Mouse (Mus musculus): ENCODE measurements around the gene Reps1. TPM values are rescaled to one million over a fixed set of nuclear protein-coding genes. Genes with fewer than 3 reads are reported as not detected.
A peak's percentile ranks its signal among the peaks of the same experiment; 100 is the strongest.
"Not testable (repeated sequence)": the region's sequence is repeated elsewhere in the genome, so short reads cannot be mapped to it uniquely, and the experiment has no call there.

The Reps1 gene
- polyA plus RNA-seq, 1 experiment from 2014 or later = 8.3 TPM

DNA sequence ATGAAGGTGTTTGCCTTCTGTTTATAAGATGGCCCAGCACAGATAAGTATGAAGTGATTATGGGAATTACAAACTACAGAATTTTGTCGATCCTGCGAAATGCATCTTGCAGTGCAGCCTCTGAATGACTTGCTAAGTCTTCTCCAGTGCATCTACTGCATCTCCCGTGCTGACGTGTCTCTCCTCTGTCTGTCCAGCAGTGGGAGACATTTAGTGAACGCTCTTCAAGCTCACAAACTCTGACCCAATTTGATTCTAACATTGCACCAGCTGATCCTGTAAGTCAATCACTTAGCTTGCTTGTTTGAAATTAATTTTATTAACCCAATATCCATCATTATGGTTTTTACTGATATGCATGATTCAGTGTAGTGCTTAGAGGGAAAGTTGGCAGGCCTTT is 51.8 kb downstream of the Reps1 start:
- Histone ChIP-seq H3K4me3 (ENCODE audit: low read length) (no peak overlapping the region), H3K4me1 (ENCODE audit: control insufficient read depth, insufficient read depth, low read length) (no peaks in the 10 kb centered on the region), H3K9ac (ENCODE audit: low read length) (no peak overlapping the region), H3K36me3 (ENCODE audit: control insufficient read depth, insufficient read depth) (peaks cover 14% of the 10 kb centered on the region; the same call in 1 of the 2 replicates), H3K27me3 (ENCODE audit: control insufficient read depth, insufficient read depth, low read length) (no peaks in the 10 kb centered on the region), H3K27ac (ENCODE audit: low read length) (no peak overlapping the region), H3K9me3 (replicated peaks; ENCODE audit: control insufficient read depth, low read length) (no peaks in the 10 kb centered on the region), H3K4me2 (ENCODE audit: low read depth, low read length) (no peak overlapping the region)
- no peak for ATAC-seq (replicated peaks; ENCODE audit: extremely low read depth, insufficient read depth, low FRiP score)
- 69% methylated on average over 5 of the region's 5 CpGs for WGBS

DNA sequence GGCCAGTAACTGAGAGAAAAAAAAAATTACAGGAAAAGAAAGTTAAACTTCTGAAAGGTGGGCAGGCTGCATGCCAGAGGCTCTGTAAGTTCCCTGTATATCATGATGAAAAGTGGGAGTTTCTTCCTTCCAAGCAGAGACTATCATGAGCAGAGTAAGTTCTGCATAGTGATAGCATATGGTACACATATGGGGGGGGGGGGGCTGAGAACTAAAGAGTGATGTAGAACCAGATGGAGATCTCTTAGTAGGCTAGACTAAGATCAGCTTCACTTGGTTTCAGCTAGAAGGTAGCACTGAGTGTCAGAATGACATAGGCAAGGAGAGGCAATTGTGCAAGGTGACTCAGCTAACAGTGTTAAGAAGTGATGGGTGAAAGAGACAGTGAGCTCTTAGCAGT is 55.3 kb downstream of the Reps1 start:
- Histone ChIP-seq H3K9ac (ENCODE audit: low read length) (no peak overlapping the region), H3K4me2 (ENCODE audit: low read depth, low read length) (no peak overlapping the region), H3K36me3 (ENCODE audit: control insufficient read depth, insufficient read depth) (peaks cover 15% of the 10 kb centered on the region; the same call in 1 of the 2 replicates), H3K27ac (ENCODE audit: low read length) (no peak overlapping the region), H3K27me3 (ENCODE audit: control insufficient read depth, insufficient read depth, low read length) (no peaks in the 10 kb centered on the region), H3K4me1 (ENCODE audit: control insufficient read depth, insufficient read depth, low read length) (no peaks in the 10 kb centered on the region), H3K9me3 (replicated peaks; ENCODE audit: control insufficient read depth, low read length) (no peaks in the 10 kb centered on the region), H3K4me3 (ENCODE audit: low read length) (no peak overlapping the region)
- no peak for ATAC-seq (replicated peaks; ENCODE audit: extremely low read depth, insufficient read depth, low FRiP score)

DNA sequence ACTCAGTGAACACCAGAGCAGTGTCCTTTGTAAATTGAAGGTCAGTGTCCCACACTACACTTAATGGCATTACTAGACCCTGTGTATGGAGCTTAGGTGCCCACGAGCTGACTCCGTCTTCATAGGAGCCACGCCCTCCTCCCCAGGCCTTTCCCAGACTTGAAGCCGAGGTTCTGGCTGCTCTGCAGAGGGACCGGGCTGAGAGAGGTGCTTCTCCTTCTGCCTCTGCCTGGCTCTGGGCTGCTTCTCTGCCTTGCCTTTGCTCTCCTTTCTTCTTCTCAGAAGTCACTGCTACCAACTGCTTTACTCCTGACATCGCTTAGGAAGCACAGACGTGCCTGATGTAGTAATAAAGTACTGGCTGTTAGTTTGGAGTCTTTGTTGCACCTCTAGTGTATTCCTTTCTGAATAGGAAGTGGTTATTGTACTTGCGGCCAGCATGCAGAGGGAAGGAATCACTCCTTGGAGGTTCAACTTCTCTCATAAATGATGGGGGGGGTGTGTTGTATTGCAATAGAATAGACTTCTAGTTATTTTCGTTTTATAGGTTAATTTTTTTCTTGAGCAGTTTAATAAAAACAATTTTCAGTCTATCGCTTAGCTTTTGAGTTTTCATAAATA is 57.9 kb downstream of the Reps1 start:
- ATAC-seq (replicated peaks; ENCODE audit: extremely low read depth, insufficient read depth, low FRiP score) = no peak
- WGBS = 85% methylated on average over 10 of the region's 10 CpGs
- peaks cover 17% of the 10 kb centered on the region for H3K36me3 ChIP-seq (ENCODE audit: control insufficient read depth, insufficient read depth)

DNA sequence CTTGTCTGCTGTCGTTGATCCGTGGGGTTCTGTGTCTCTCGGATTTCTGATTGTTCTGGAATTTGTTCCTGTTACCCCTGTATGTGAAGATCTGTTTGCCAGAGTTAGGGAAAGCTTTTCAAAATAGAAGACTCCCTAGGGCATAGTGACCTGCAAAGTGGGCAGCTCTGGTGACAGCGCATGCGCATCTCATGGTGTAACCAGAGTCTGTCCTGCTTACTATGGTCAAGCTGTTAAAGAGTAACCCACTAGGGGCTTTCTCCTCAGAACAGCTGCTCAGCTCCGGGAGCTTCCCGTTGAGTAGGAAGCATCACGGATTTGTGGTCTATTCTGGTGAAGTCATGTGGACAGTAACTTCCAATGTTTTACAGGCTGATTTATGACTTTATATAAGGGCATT is 62.7 kb downstream of the Reps1 start:
- H3K9ac ChIP-seq (ENCODE audit: low read length) = no peak overlapping the region
- no peaks in the 10 kb centered on the region for H3K4me1 ChIP-seq (ENCODE audit: control insufficient read depth, insufficient read depth, low read length)
- no peaks in the 10 kb centered on the region for H3K27me3 ChIP-seq (ENCODE audit: control insufficient read depth, insufficient read depth, low read length)
- no peaks in the 10 kb centered on the region for H3K9me3 ChIP-seq (replicated peaks; ENCODE audit: control insufficient read depth, low read length)
- no peak overlapping the region for H3K4me2 ChIP-seq (ENCODE audit: low read depth, low read length)
- ATAC-seq (replicated peaks; ENCODE audit: extremely low read depth, insufficient read depth, low FRiP score) = no peak
- no peak overlapping the region for H3K27ac ChIP-seq (ENCODE audit: low read length)
- H3K4me3 ChIP-seq (ENCODE audit: low read length) = no peak overlapping the region
- H3K36me3 ChIP-seq (ENCODE audit: control insufficient read depth, insufficient read depth) = peaks cover 49% of the 10 kb centered on the region
- 86% methylated on average over 8 of the region's 8 CpGs for WGBS

More for the DNA sequence above, 57.9 kb downstream of the Reps1 start:
- Histone ChIP-seq H3K4me3 (ENCODE audit: low read length) (no peak overlapping the region), H3K27me3 (ENCODE audit: control insufficient read depth, insufficient read depth, low read length) (no peaks in the 10 kb centered on the region), H3K27ac (ENCODE audit: low read length) (no peak overlapping the region), H3K9me3 (replicated peaks; ENCODE audit: control insufficient read depth, low read length) (no peaks in the 10 kb centered on the region), H3K9ac (ENCODE audit: low read length) (no peak overlapping the region), H3K4me2 (ENCODE audit: low read depth, low read length) (no peak overlapping the region), H3K4me1 (ENCODE audit: control insufficient read depth, insufficient read depth, low read length) (no peaks in the 10 kb centered on the region)

DNA sequence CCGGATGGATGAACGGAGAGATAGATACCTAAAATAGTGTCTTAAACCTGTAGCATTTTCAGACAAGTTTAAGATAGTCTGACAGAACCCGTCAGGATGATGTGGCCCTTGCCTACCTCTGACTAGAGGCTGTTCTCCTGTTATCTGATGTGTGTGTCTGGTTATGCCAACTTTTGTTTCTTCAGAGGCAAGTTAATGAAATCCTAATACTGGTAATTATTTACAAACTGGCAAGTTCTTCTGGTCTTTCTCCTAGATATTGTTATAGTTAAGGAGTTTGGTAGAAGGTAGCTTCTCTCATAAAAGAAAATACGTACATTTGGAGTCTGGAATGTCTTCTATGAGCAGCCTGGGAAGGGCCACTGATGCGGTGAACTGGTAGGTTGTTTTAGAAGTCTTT is 74.6 kb downstream of the Reps1 start:
- ATAC-seq (replicated peaks; ENCODE audit: extremely low read depth, insufficient read depth, low FRiP score) = no peak
- WGBS = 93% methylated on average over 5 of the region's 5 CpGs
- no peaks in the 10 kb centered on the region for H3K27me3 ChIP-seq (ENCODE audit: control insufficient read depth, insufficient read depth, low read length)
- no peak overlapping the region for H3K9ac ChIP-seq (ENCODE audit: low read length)
- H3K4me2 ChIP-seq (ENCODE audit: low read depth, low read length) = no peak overlapping the region
- no peaks in the 10 kb centered on the region for H3K9me3 ChIP-seq (replicated peaks; ENCODE audit: control insufficient read depth, low read length)
- H3K4me1 ChIP-seq (ENCODE audit: control insufficient read depth, insufficient read depth, low read length) = peaks cover 4% of the 10 kb centered on the region; the same call in 1 of the 2 replicates
- peaks cover 7% of the 10 kb centered on the region; the same call in 1 of the 2 replicates for H3K36me3 ChIP-seq (ENCODE audit: control insufficient read depth, insufficient read depth)
- H3K27ac ChIP-seq (ENCODE audit: low read length) = no peak overlapping the region
- H3K4me3 ChIP-seq (ENCODE audit: low read length) = no peak overlapping the region

DNA sequence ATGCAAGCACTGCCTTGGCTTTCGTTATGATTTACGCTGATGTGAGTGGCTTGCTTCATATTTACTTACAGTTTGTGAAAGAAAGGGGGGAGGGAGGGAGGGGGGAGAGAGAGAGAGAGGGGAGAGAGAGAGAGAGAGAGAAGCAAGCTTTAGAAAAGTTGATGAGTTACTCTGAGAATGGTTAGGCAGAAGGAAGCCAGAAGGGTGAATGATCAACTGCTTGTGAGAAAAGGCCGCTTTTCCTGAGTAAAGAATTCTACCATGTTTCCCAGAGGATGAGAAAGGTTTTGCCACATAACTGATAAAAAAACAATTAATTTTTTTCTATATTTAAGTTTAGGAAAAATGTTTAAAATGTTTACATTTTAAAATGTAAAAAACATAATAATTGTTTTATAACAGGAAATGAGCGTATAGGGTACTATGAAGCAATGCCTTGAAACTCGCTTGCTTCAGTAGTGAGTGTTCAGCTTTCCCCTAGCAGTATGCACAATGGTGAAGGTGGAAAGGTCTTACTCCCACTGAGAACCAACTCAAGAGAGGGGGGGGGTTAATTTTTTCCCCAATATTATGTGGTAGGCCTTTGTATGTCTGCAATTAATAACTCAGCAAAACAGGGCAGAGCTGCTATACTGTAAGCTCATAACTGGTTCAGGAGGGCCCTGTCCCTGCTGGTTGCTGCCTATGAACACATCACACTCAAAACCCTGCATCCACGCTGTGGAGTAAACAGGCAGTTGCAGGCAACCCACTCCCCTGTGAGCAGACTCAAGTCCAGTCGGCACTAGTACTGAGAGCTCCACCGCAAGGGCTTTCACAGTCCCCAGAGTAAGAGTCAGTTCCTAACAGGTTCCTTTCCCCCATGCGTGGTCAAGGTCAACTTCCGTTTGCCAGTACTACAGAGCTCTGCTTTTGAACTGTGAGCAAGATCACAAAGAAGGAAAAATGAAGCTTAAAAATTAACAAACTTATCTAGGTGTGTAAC is 76.3 kb downstream of the Reps1 start:
- Histone ChIP-seq H3K9ac (ENCODE audit: low read length) (no peak overlapping the region), H3K4me2 (ENCODE audit: low read depth, low read length) (no peak overlapping the region), H3K36me3 (ENCODE audit: control insufficient read depth, insufficient read depth) (no peaks in the 10 kb centered on the region), H3K4me3 (ENCODE audit: low read length) (no peak overlapping the region), H3K9me3 (replicated peaks; ENCODE audit: control insufficient read depth, low read length) (no peaks in the 10 kb centered on the region), H3K27me3 (ENCODE audit: control insufficient read depth, insufficient read depth, low read length) (no peaks in the 10 kb centered on the region), H3K4me1 (ENCODE audit: control insufficient read depth, insufficient read depth, low read length) (peaks cover 4% of the 10 kb centered on the region; the same call in 1 of the 2 replicates), H3K27ac (ENCODE audit: low read length) (no peak overlapping the region)
- 78% methylated on average over 10 of the region's 10 CpGs for WGBS
- ATAC-seq (replicated peaks; ENCODE audit: extremely low read depth, insufficient read depth, low FRiP score) = no peak

DNA sequence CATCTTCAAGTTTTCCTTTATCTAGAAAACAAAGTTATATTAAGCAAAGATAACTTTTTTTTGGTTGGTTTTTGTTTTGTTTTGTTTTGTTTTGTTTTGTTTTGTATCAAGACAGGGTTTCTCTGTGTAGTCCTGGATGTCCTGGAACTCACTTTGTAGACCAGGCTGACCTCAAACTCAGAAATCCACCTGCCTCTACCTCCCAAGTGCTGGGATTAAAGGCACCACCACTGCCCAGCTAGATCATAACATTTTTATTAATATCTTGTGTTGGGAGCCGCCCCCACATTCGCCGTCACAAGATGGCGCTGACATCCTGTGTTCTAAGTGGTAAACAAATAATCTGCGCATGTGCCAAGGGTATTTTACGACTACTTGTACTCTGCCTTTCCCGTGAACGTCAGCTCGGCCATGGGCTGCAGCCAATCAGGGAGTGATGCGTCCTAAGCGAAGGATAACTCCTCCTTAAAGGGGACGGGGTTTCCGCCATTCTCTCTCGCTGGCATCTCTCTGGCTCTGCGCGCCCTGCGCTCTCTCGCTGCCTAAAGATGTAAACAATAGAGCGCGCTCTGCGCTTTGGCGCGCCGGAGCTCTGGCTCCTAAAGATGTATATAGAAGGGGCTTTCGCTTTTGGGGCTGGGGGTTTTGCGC is 83.3 kb downstream of the Reps1 start:
- H3K27me3 ChIP-seq (ENCODE audit: control insufficient read depth, insufficient read depth, low read length); H3K9me3 ChIP-seq (replicated peaks; ENCODE audit: control insufficient read depth, low read length); ATAC-seq (replicated peaks; ENCODE audit: extremely low read depth, insufficient read depth, low FRiP score); H3K4me1 ChIP-seq (ENCODE audit: control insufficient read depth, insufficient read depth, low read length); H3K27ac ChIP-seq (ENCODE audit: low read length); H3K36me3 ChIP-seq (ENCODE audit: control insufficient read depth, insufficient read depth); H3K9ac ChIP-seq (ENCODE audit: low read length): not testable (repeated sequence)
- 0 out of 2 replicates have a peak overlapping the region, but pooled peaks have one; percentile 33 for H3K4me2 ChIP-seq (ENCODE audit: low read depth, low read length)
- peak overlapping the region; percentile 35 for H3K4me3 ChIP-seq (ENCODE audit: low read length)
- WGBS = 74% methylated on average over 12 of the region's 26 CpGs

DNA sequence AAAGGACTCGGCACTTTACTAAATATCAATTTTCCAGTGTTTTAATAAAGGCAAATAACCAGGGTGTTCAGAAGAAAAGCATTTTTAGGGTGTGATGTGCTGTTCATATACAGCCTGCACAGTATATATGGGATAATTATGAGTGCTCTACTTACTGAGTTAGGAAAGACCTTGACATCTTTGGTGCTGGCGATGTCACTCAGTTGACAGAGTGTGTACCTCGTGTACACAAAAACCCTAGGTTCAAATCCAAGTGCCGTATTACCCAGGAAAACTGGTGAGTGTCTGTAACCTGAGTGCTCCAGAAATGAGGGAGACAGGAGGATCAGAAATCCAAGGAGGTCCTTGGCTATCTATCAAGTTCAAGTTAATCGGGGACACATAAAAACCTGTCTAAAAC is 84.0 kb downstream of the Reps1 start:
- Histone ChIP-seq H3K4me2 (ENCODE audit: low read depth, low read length) (peak overlapping the region; percentile 33; the same call in 1 of the 2 replicates), H3K4me1 (ENCODE audit: control insufficient read depth, insufficient read depth, low read length) (peaks cover 5% of the 10 kb centered on the region; the same call in 1 of the 2 replicates), H3K9ac (ENCODE audit: low read length) (no peak overlapping the region), H3K27me3 (ENCODE audit: control insufficient read depth, insufficient read depth, low read length) (no peaks in the 10 kb centered on the region), H3K9me3 (replicated peaks; ENCODE audit: control insufficient read depth, low read length) (no peaks in the 10 kb centered on the region), H3K4me3 (ENCODE audit: low read length) (peak overlapping the region; percentile 35), H3K36me3 (ENCODE audit: control insufficient read depth, insufficient read depth) (no peaks in the 10 kb centered on the region), H3K27ac (ENCODE audit: low read length) (no peak overlapping the region)
- no peak for ATAC-seq (replicated peaks; ENCODE audit: extremely low read depth, insufficient read depth, low FRiP score)
- 83% methylated on average over 5 of the region's 5 CpGs for WGBS

All from heart, embryonic 16.5 days (tissue).